Mouse (Mus musculus): ENCODE measurements at regions not wholly inside any gene's neighbourhood (a gene's known extent, or its start where the extent isn't known, plus 50 kb on each side); places are given as distances from the start of the nearest gene placed in this dataset.

- no peak for DNase-seq (ENCODE audit: low read depth, low spot score)
These were observed 71.6 kb upstream of the Hand1 start for GRCm38 (mm10) chr11:57904216-57904615.

- no peak for DNase-seq (ENCODE audit: low read depth, low spot score)
These were observed 66.7 kb upstream of the Hand1 start for GRCm38 (mm10) chr11:57899335-57899734.

- no peak for DNase-seq (ENCODE audit: low read depth, low spot score)
These were observed 62.9 kb upstream of the Hand1 start for GRCm38 (mm10) chr11:57895497-57895896.

- no peak for DNase-seq (ENCODE audit: low read depth, low spot score)
These were observed 50.4 kb upstream of the Hand1 start for GRCm38 (mm10) chr11:57882736-57883635.
